Mouse (Mus musculus) kidney, embryonic 16.5 days (tissue): ENCODE measurements at regions not wholly inside any gene's neighbourhood (a gene's known extent, or its start where the extent isn't known, plus 50 kb on each side); places are given as distances from the start of the nearest gene placed in this dataset.
A peak's percentile ranks its signal among the peaks of the same experiment; 100 is the strongest.

Experiments
- ATAC-seq: fragments of 200-750 bp; cut with Nextera tagmentation; 2 replicates; pipeline ENCODE4 v1.8.0; 2017; ENCODE audit warnings: moderate TSS enrichment; ENCODE audit not compliant: low FRiP score, low TSS enrichment
- H3K27ac ChIP-seq: fragments of 300-500 bp; sonication (generic); 2 replicates; pipeline ENCODE4 v1.5.1; 2014; ENCODE audit warnings: low read length
- H3K27me3 ChIP-seq: fragments of 300-500 bp; sonication (generic); 2 replicates; pipeline ENCODE4 v1.6.1; 2014; ENCODE audit warnings: low read length, control low read depth, mixed read lengths; ENCODE audit not compliant: insufficient read depth
- H3K36me3 ChIP-seq: fragments of 300-500 bp; sonication (generic); 2 replicates; pipeline ENCODE4 v1.6.1; 2014; ENCODE audit warnings: low read length, control low read depth, mixed read lengths; ENCODE audit not compliant: insufficient read depth
- H3K4me1 ChIP-seq: fragments of 300-500 bp; sonication (generic); 2 replicates; pipeline ENCODE4 v1.6.1; 2014; ENCODE audit warnings: low read length, control low read depth, mixed read lengths; ENCODE audit not compliant: insufficient read depth
- H3K4me2 ChIP-seq: fragments of 300-500 bp; sonication (generic); replicated peaks from 2 replicates; pipeline ENCODE4 v1.6.1; 2014; ENCODE audit warnings: low read depth, low read length
- H3K4me3 ChIP-seq: fragments of 300-500 bp; sonication (generic); 2 replicates; pipeline ENCODE4 v1.5.1; 2014; ENCODE audit warnings: mild to moderate bottlenecking, low read length
- H3K9ac ChIP-seq: fragments of 300-500 bp; sonication (generic); replicated peaks from 2 replicates; pipeline ENCODE4 v1.6.1; 2014; ENCODE audit warnings: low read length
- H3K9me3 ChIP-seq: fragments of 300-500 bp; sonication (generic); 2 replicates; pipeline ENCODE4 v1.6.1; 2016; ENCODE audit warnings: low read length, control low read depth
- WGBS: fragments of 180-500 bp; shearing (Covaris S2); extraction: QIAGEN DNeasy Blood & Tissue Kit; methylation state at CpG from one replicate; pipeline ENCODE4 v1.1.7; 2014; 5-methylcytosine and 5-hydroxymethylcytosine counted together

DNA sequence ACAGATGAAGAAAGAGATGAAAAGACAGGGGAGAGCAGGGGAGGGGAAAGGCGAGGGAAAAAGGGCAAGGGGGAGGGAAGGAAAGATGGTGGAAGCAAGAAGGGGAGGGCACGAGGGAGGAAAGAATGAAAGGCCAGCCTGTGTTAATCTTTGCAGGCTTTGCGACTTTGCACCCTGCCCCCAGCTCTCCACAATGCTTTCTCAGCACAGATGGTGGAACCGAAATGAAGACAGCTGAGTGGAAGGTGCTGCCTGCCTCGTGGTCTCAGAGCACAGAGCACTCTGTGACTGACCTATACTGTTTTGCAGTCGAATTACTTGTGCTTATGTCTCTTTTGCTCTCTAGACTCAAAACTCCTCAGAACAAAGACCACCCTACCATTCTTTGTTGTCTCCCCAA lies 55.2 kb upstream of the B3gat1 start:
- Histone ChIP-seq H3K9ac (no peak overlapping the region), H3K4me2 (no peak overlapping the region), H3K4me3 (no peak overlapping the region), H3K9me3 (no peaks in the 10 kb centered on the region), H3K4me1 (no peaks in the 10 kb centered on the region), H3K27ac (no peak overlapping the region), H3K27me3 (no peaks in the 10 kb centered on the region), H3K36me3 (no peaks in the 10 kb centered on the region)
- ATAC-seq: peak; percentile 61; the same call in 1 of the 2 replicates
- 27% methylated on average over 6 of the region's 6 CpGs for WGBS

GRCm38 (mm10) chr9:26681516-26681915 lies 52.0 kb upstream of the B3gat1 start:
- 50% methylated on average over 1 of the region's 1 CpGs for WGBS
- Histone ChIP-seq H3K27ac (no peak overlapping the region), H3K4me1 (no peaks in the 10 kb centered on the region), H3K4me3 (no peak overlapping the region), H3K9me3 (no peaks in the 10 kb centered on the region), H3K27me3 (no peaks in the 10 kb centered on the region), H3K9ac (no peak overlapping the region), H3K4me2 (no peak overlapping the region), H3K36me3 (no peaks in the 10 kb centered on the region)
- no peak; the same call in 1 of the 2 replicates for ATAC-seq
